Mouse (Mus musculus) olfactory bulb, adult 2 months (tissue): ENCODE results near the gene Cand2.

Source experiments
- CTCF ChIP-seq: fragments of 200-500 bp; IDR thresholded peaks from 2 replicates; pipeline ENCODE4 v1.5.1; 2012; ENCODE audit warnings: low read depth, mild to moderate bottlenecking, low read length, moderate library complexity; ENCODE audit not compliant: insufficient read depth
- POLR2A ChIP-seq: fragments of 200-500 bp; IDR thresholded peaks from 2 replicates; pipeline ENCODE4 v1.6.1; 2012; ENCODE audit warnings: mild to moderate bottlenecking, low read depth, low read length, moderate library complexity; ENCODE audit not compliant: insufficient read depth

GRCm38 (mm10) chr6:115808488-115809231 is 34.3 kb downstream of the Cand2 start, which contains the start of gene Rpl32:
- TF ChIP-seq CTCF: no peak
- TF ChIP-seq POLR2A: peak; percentile 86
